Mouse (Mus musculus) embryonic facial prominence, embryonic 13.5 days (tissue): Measurements from ENCODE around the gene Stk38l. TPM values are rescaled to one million over a fixed set of nuclear protein-coding genes. Genes with fewer than 3 reads are reported as not detected.

ENCODE experiments used
- ATAC-seq: fragments of 200-750 bp; cut with Nextera tagmentation; 2 replicates; pipeline ENCODE4 v1.8.0; 2017; ENCODE audit warnings: low read depth; ENCODE audit not compliant: insufficient number of reproducible peaks, insufficient read depth, low FRiP score, low TSS enrichment
- H3K27ac ChIP-seq: fragments of 300-500 bp; sonication (generic); 2 replicates; pipeline ENCODE4 v1.5.1; 2015; ENCODE audit warnings: moderate library complexity, mild to moderate bottlenecking, inconsistent platforms
- H3K27me3 ChIP-seq: fragments of 300-500 bp; sonication (generic); 2 replicates; pipeline ENCODE4 v1.6.1; 2015; ENCODE audit warnings: mild to moderate bottlenecking, inconsistent platforms
- H3K36me3 ChIP-seq: fragments of 300-500 bp; sonication (generic); 2 replicates; pipeline ENCODE4 v1.6.1; 2015; ENCODE audit warnings: mild to moderate bottlenecking, inconsistent platforms
- H3K4me1 ChIP-seq: fragments of 300-500 bp; sonication (generic); 2 replicates; pipeline ENCODE4 v1.6.1; 2015; ENCODE audit warnings: inconsistent platforms
- H3K4me2 ChIP-seq: fragments of 300-500 bp; sonication (generic); 2 replicates; pipeline ENCODE4 v1.6.1; 2015; ENCODE audit warnings: moderate library complexity, mild to moderate bottlenecking, inconsistent platforms
- H3K4me3 ChIP-seq: fragments of 300-500 bp; sonication (generic); 2 replicates; pipeline ENCODE4 v1.5.1; 2015; ENCODE audit warnings: mild to moderate bottlenecking, inconsistent platforms
- H3K9ac ChIP-seq: fragments of 300-500 bp; sonication (generic); 2 replicates; pipeline ENCODE4 v1.6.1; 2015; ENCODE audit warnings: mild to moderate bottlenecking, inconsistent platforms
- H3K9me3 ChIP-seq: fragments of 300-500 bp; sonication (generic); 2 replicates; pipeline ENCODE4 v1.6.1; 2016; ENCODE audit warnings: inconsistent platforms
- WGBS: fragments of 180-500 bp; shearing (Covaris S2); methylation state at CpG from one replicate; pipeline ENCODE4 v1.1.7; 2015; ENCODE audit warnings: mixed read lengths; 5-methylcytosine and 5-hydroxymethylcytosine counted together
- polyA plus RNA-seq: library from polyadenylated mRNA; unstranded; fragments of >200 nt; fragmentation: Nextera tagmentation; extraction: Ambion mirVana; gene quantifications from 2 replicates; pipeline ENCODE4 v1.2.1, GENCODE M21; 2015

Stk38l gene
- polyA plus RNA-seq, 1 experiment from 2014 or later, result 19.4 TPM

DNA sequence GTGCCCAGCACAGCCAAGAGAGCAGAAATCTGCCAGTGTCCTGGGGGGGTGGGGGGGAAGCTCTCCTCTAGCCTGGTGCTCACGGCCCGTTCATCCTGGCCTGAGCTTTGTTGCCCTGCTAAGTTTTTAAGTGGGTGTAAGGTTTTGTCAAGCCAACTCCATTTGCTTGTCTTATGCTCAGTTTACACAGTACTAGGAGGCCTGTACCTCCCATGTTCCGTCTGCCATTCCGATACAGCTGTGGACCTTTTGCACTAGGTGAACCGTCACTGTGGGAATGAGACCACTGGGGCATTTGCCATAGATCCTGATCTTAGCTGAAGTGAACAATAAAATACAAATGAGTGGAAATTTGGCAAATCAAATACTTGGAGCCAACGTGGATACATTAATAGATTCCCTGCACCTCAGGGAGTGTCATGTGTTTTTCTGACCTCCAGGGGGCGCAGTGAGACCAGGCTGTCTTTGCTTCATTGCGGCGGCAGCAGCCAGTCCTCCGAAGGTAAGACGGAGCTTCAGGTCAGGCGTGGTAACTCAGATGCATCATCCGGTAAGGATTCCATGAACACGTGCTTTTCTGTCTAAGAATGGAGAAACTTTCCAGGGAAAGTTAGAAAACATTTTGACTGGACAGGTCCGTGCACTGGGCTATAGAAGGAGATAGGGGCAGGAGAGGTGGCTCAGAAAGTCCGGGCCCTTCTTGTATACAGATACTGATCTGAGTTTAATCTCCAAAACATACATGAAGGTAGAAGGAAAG is 100.1 kb downstream of the Stk38l start:
- Histone ChIP-seq H3K4me3 (no peak overlapping the region), H3K36me3 (no peaks in the 10 kb centered on the region; the same call in 1 of the 2 replicates), H3K27me3 (no peaks in the 10 kb centered on the region), H3K9ac (no peak overlapping the region), H3K9me3 (no peaks in the 10 kb centered on the region), H3K4me2 (no peak overlapping the region), H3K27ac (no peak overlapping the region), H3K4me1 (no peaks in the 10 kb centered on the region)
- WGBS, result 38% methylated on average over 16 of the region's 16 CpGs
- no peak for ATAC-seq

DNA sequence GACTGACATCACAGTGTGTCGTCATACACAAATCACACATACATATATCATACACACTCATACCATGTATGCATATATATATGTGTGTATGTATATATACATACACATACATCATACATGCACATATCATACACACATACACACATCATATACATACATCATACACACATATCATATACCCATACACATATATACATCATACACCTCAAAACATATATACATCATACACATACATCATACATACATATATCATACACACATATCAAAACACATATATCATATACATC is 100.6 kb downstream of the Stk38l start:
- Histone ChIP-seq H3K4me2 (no peak overlapping the region), H3K4me1 (no peaks in the 10 kb centered on the region), H3K27me3 (no peaks in the 10 kb centered on the region), H3K27ac (no peak overlapping the region), H3K9me3 (no peaks in the 10 kb centered on the region), H3K9ac (no peak overlapping the region), H3K4me3 (no peak overlapping the region), H3K36me3 (no peaks in the 10 kb centered on the region; the same call in 1 of the 2 replicates)
- WGBS, result 85% methylated on average over 1 of the region's 1 CpGs
- ATAC-seq, result no peak

Other genes with a start within 250 kb of the Stk38l start
- 8.8 and 9.3 TPM in 2 replicates for gene Itpr2, start 222.8 kb upstream of the Stk38l start, polyA plus RNA-seq
- gene Fgfr1op2, start 147.8 kb upstream of the Stk38l start, polyA plus RNA-seq, result 94.1 and 108 TPM in 2 replicates
- 75.7 and 77.0 TPM in 2 replicates for gene Ints13, start 147.2 kb upstream of the Stk38l start, polyA plus RNA-seq
- 139 and 151 TPM in 2 replicates for gene Med21, start 82.4 kb upstream of the Stk38l start, polyA plus RNA-seq
- 39.8 and 45.9 TPM in 2 replicates for gene Tm7sf3, start 82.2 kb upstream of the Stk38l start, polyA plus RNA-seq
- 8.2 and 11.6 TPM in 2 replicates for gene Arntl2, start 71.1 kb downstream of the Stk38l start, polyA plus RNA-seq
- gene Smco2, start 125.1 kb downstream of the Stk38l start, polyA plus RNA-seq, result not detected in 2 replicates
- gene Ppfibp1, start 163.5 kb downstream of the Stk38l start, polyA plus RNA-seq, result 56.6 and 57.9 TPM in 2 replicates
- 0.29 and 0.45 TPM in 2 replicates for gene 1700034J05Rik, start 229.4 kb downstream of the Stk38l start, polyA plus RNA-seq